Mouse (Mus musculus) left cerebral cortex, adult 11 months (tissue): ENCODE measurements around the gene Mgat4a.

Experiments used
- DNase-seq: peaks from one replicate; pipeline ENCODE4 v3.0.0; 2022; ENCODE audit warnings: low spot score

The Mgat4a gene

DNA sequence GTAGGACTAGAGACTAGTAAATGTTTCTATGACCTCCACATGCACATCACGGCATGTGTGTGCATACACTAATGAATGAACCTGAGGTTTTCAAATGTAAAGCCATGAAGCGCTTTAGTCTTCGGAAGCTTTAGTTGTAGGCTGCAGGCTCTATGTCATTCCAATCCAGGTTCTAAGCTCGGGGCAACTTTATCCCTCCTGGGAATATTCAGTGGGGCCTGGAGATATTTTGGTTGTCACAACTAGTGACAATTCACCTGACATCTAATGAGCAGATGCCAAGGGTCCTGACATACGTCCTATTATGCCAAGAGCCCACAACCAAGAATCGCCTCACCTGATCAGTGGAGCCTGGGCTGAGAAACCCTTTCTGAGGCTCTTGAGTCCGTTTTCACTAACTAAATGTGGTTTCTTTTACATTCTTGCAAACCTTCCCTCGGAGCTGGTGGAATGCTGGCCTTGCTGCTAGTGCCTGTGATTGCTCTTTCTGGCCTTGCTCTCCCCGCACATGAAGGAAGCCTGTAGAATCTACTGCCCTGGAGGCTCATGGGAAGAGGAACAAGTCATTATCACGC is 75.9 kb downstream of the Mgat4a start:
- no peak for DNase-seq

DNA sequence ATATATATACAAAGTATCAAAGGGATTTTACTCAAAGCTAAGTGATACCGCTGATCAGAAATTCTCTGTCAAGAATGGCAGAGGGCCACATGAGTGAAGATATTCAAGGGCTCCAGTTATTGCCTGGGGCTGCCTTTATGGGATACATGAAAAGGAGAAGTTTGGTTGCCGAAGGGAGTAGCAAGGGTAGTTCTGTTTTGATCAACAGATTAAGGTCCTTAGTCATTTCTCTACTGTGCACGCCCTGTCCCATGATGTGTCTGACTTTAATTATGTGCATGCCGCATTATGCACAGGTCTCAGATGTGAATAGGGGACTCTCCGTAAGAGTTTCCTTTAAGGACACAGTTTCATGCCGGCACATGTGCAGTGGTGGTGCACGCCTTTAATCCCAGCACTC is 83.3 kb downstream of the Mgat4a start:
- DNase-seq: no peak

- DNase-seq: no peak
These were observed 89.5 kb downstream of the Mgat4a start for GRCm38 (mm10) chr1:37451270-37451669.

DNA sequence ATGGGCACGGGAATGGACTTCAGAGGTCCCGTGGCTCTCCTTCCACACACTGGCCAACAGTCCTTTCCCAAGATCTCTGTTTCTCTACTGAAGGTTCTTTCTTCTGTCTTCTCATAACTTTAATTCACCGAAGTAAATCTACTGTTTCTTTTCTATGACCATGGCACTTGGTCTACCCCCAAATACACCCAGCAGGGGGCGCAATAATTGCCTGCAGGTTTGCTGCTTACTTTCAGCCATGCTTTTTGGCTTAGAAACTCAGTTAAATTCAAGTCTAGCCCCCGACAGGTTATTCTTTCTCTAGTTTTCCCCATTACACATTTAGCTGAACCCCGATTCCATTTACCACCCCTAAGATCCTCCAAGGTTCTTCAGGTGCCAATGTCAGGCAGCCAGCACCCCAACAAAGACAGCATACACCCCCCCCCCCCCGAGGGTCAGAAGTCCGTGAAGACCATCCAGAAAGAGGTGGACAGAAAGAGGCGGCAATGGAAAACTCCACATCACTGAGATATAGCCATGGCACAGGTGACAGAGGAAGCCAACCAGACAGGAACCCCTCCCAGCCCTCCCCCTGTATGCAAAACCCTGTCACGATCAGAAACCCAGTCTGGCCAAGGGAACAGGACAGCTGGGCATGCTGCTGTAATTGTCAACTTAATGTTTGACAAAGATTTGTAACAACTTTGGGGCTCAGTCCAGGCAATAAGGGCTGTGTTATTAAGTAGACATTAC is 92.3 kb downstream of the Mgat4a start:
- peak; percentile 17 for DNase-seq

DNA sequence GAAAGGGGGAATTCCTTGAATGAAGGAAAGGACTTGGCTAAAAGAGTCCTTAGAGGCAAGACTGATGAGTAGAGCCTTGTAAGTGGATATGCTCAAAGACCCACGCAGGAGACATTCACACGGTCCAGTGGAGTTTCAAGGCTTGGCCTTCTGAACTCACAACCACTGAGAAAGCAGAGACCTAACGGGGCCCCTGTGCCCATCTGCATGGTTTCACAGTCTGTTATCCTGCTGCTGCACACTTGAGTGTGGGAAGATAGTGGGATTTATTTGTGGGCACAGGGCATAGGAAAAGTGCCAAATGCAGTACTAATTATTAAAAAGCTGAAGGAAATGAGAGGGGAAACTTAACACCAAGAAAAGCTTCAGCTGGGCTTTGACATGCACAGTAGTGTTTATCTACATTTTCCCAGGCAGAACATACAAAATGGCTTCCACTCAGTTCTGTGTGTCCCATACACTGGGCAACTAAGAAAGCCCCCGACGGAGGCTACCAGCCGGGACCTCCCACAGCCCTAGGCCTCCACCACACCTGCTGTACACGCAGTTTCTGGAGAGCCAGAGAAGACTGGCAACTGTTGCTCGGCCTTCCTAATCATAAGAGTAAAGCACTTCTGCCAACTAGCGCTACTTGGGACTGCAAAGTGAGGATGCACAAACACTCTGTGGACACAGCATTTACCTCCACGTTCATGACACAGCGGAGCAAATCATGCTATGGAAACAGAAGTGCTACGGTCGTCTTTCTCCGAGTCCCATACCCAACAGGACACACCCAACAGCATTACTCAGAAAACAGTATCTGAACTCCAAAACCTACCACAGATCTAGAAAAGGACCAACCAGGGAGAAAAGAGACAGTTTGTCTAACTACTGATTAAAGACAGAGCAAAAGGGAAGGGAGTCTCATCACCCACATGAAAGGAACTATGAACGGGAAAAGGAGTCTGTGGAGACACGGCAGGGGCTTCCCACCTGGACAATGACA is 97.7 kb downstream of the Mgat4a start:
- DNase-seq: no peak

DNA sequence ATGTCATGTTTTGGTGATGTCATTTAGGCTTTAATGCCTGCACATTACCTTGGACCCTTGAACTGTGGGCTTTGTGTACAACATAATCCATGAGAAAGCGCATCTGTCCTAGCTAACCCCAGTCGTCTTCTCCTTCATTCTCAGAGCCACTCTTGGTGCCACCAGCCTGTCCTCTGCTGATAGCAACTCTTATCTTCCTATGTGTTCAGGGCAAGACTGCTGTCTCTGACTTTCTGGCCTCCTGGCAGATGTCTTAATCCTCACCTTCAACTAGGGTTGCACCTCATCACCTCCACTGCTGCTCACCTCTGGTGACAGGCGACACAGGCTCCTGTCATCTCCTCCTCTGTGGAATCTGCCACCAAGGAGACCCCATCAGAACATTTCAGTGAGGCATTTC is 104.4 kb downstream of the Mgat4a start:
- no peak for DNase-seq

DNA sequence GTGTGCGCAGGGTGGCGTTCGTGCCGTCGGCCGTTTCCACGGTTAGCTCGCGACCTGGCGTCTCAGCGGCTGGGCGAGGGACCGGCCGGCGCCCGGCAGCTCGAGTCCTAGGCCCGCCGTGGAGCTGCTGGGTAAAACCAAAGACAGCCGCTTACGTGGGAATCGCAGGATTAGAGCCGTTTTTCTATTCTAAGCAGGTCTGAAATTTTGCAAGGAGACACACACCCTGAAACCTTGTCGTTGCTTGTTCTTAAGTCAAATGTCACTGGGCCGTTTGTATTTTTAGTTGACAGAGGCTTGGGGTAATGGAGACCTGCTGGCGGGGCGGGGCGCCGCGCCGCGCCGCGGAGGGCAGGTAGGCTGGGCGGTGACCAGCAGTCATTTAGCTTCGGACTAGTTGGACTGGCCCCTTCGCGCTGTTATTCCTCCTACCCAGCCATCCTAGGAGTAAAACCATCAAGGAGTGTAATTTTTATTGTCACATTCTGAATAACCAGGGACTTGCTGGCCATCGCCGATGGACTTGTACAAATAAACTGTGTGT is 110.4 kb downstream of the Mgat4a start:
- DNase-seq: no peak

- peak; percentile 93 for DNase-seq
These were observed 111.2 kb downstream of the Mgat4a start, which contains the start of the genes Coa5 and Unc50 for GRCm38 (mm10) chr1:37429366-37430296. TSS of gene Coa5 (minus strand) at chr1:37430103. TSS of gene Unc50 (plus strand) at chr1:37430139.

GRCm38 (mm10) chr1:37428911-37429310 is 111.9 kb downstream of the Mgat4a start:
- DNase-seq: no peak

DNA sequence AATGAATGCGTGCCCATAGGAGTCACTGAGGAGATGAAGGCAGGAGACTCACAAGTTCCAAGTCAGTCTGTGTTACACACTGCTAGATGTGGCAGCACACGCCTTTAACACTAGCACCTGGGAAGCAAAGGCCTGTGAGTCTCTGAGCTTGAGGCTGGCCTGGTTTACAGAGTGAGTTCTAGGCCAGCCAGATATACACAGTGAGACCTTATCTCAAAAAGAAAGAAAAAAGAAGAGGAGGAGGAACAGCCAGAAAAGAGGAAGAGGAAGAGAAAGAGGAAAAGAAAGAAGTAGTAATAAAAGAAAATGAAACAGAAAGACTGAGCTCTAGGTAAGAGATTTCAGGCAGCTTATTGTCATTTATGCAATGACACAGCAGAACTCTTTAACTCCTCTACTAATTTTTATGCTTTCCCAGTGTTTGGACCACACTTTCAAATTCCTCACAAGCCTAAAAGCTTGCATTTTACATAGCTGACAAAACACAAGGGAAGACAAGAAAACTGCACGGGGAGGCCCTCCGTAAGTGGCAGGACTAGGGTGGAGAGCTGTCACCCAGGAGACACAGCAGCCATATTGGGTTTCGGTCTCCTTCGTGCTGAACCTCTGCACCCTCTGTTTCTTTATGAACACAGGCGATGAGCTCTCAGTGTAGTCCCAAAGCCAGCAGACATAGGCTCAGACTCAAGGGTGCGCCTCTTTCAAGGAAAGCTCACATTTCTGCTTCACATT is 113.5 kb downstream of the Mgat4a start:
- no peak for DNase-seq

- no peak for DNase-seq
These were observed 121.4 kb downstream of the Mgat4a start for GRCm38 (mm10) chr1:37419420-37419819.

DNA sequence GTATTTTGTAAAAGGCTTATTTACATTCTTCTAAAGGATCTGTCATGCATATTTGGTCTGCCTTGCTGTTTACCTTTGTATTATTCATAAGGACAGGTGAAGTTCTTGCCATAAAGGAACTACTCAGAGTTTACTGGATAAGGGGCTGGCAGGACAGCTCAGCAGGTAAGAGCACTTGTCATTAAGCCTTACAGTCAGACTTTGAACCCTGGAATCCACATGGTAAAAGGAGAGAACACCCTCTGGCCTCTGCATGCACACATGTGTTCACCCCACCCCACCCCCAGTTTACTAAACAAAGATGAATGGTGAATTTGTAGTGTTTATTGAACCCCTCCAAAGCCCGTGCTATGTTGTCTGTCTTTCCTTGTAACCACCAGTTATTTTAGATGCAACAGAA is 125.4 kb downstream of the Mgat4a start:
- DNase-seq: no peak

DNA sequence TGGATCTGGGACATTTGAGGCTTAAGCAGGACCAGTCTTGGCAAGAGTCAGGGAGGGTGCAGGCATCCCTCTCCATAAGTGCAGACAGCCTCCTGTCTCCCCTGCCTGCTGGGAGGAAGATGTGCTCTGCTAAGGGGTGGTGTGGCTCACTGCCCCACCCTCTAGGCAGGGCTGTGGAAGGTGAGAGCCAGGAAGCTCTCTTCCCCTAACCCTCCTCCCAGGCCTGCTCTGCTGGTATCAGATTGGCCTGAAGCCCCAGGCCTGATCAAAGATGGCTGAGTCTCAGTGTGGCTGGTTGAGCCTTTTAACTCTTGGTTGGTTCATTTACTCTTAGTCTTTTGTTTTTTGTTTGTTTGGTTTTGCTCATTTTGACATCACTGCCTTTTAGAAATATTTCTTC is 131.2 kb downstream of the Mgat4a start:
- no peak for DNase-seq

DNA sequence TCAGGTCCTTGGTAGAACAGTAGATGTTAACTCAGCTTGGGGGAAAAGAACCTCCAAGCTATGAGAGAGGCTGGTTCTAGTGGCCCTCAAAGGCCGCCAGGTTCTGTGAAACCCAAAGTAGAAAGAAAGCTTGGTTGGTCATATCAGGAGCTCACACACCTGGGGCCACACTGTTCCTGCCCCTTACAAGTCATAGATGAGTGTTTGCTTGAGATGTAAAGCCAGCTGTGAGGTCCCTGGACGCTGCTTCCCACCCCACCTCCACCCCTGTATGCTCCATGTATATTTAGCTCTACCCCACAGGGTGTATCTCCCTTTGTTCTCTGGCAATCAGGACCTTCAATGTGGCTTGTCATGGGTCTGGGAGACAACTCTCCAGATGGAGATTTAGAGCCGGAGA is 132.1 kb downstream of the Mgat4a start:
- no peak for DNase-seq

DNA sequence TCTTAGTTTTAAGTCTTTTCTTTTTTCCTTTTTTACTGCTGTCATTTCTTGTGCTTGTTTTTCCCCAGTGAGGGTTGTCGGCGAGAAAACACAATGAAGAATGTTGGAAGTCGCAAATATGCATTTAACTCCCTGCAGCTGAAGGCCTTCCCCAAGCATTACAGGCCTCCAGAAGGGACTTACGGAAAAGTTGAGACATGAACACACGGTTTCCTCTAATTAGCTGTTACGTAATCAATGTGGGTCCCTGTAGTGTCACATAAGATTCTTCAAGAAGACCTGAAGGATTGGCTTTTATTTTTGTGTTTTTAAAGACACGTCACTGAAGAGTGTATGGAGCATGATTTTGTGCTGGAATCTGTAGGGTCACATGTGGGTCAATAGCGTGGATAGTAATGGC is 132.8 kb downstream of the Mgat4a start:
- no peak for DNase-seq

DNA sequence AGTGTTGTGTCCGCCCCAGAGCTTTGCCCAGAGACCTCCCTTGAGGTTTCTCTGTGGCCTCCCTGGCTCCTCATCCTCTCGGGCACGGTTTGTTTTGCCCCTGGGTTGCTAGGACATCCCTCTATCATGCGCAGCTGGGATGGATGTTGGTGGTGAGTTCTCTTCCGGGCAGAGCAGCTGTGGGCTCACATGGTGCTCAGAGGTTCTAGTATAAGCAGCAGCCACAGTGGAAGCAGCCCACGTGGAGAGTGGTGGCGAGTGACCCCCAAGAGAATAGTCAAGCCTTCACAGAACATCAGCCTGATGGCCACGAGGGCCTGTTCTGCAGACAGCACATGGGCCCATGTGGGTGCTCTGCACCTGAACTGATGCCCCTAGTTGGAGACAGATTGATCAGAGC is 133.6 kb downstream of the Mgat4a start:
- DNase-seq: no peak

DNA sequence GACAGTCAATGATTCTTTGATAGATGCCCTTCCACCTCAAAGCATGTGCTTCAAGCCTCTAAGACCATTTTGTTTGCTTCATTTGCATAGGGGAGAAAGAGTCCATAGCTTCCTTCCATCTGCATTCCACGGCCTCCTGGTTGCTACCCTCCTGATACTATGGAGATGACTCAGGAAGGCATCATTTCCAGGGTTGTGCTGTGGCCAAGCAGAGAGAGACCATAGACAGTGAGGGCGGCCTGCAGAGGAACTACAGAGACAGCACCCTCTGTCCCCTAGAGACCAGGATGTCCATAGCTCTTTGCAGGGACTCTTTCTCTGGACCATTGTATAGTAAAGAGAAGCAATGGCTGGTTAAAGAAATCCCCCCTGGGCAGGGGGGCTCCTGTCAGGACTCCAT is 135.7 kb downstream of the Mgat4a start:
- DNase-seq: no peak

- peak; percentile 30 for DNase-seq
These were observed 139.1 kb downstream of the Mgat4a start for GRCm38 (mm10) chr1:37401687-37402086.

- DNase-seq: no peak
These were observed 141.1 kb downstream of the Mgat4a start for GRCm38 (mm10) chr1:37399734-37400133.

- no peak for DNase-seq
These were observed 141.9 kb downstream of the Mgat4a start for GRCm38 (mm10) chr1:37398961-37399360.

- no peak for DNase-seq
These were observed 144.3 kb downstream of the Mgat4a start for GRCm38 (mm10) chr1:37396481-37396880.
